Mouse (Mus musculus) small intestine, adult 2 months (tissue): ENCODE measurements around the gene Dennd1a.

Experiments
- CTCF ChIP-seq: fragments of 200-500 bp; IDR thresholded peaks from 2 replicates; pipeline ENCODE4 v1.5.1; 2012; ENCODE audit warnings: low read depth, mild to moderate bottlenecking, control low read depth, inconsistent platforms, low read length, moderate library complexity, mixed read lengths; ENCODE audit not compliant: insufficient replicate concordance, insufficient read length; ENCODE audit errors: extremely low read depth
- POLR2A ChIP-seq: fragments of 200-500 bp; IDR thresholded peaks from 2 replicates; pipeline ENCODE4 v1.6.1; 2012; ENCODE audit warnings: low read depth, mild to moderate bottlenecking, control low read depth, inconsistent platforms, low read length, moderate library complexity

GRCm38 (mm10) chr2:37838202-37838984, 448.8 kb downstream of the Dennd1a start:
- no peak for TF ChIP-seq CTCF
- no peak for TF ChIP-seq POLR2A
